Mouse (Mus musculus) c-Kit-positive CD71-positive TER-119-negative erythroid progenitor cells, embryonic 14.5 days (primary cell): Measurements from ENCODE around the gene Nectin1.

Experiments
- DNase-seq: peaks from one replicate; pipeline ENCODE4 v3.0.0-alpha.2; 2013; ENCODE audit warnings: low read depth

Nectin1 gene

GRCm38 (mm10) chr9:43765419-43766179 lies 21.8 kb downstream of the Nectin1 start:
- DNase-seq = no peak

GRCm38 (mm10) chr9:43768779-43769178 lies 25.0 kb downstream of the Nectin1 start:
- no peak for DNase-seq

GRCm38 (mm10) chr9:43769228-43769627 lies 25.4 kb downstream of the Nectin1 start:
- no peak for DNase-seq

- no peak for DNase-seq
Observed at GRCm38 (mm10) chr9:43769940-43770339, 26.2 kb downstream of the Nectin1 start.

GRCm38 (mm10) chr9:43771041-43771440 lies 27.3 kb downstream of the Nectin1 start:
- no peak for DNase-seq

GRCm38 (mm10) chr9:43772460-43772859 lies 28.7 kb downstream of the Nectin1 start:
- DNase-seq = no peak

GRCm38 (mm10) chr9:43773521-43773920 lies 29.7 kb downstream of the Nectin1 start:
- no peak for DNase-seq

- DNase-seq = no peak
Observed at GRCm38 (mm10) chr9:43774427-43774826, 30.6 kb downstream of the Nectin1 start.

- DNase-seq = no peak
Observed at GRCm38 (mm10) chr9:43776231-43776630, 32.4 kb downstream of the Nectin1 start.

GRCm38 (mm10) chr9:43777362-43778360 lies 33.9 kb downstream of the Nectin1 start:
- DNase-seq = no peak

GRCm38 (mm10) chr9:43780883-43781282 lies 37.1 kb downstream of the Nectin1 start:
- no peak for DNase-seq

GRCm38 (mm10) chr9:43782401-43782800 lies 38.6 kb downstream of the Nectin1 start:
- DNase-seq = no peak

GRCm38 (mm10) chr9:43783959-43784358 lies 40.2 kb downstream of the Nectin1 start:
- no peak for DNase-seq

- no peak for DNase-seq
Observed at GRCm38 (mm10) chr9:43784841-43785240, 41.1 kb downstream of the Nectin1 start.

GRCm38 (mm10) chr9:43787591-43787990 lies 43.8 kb downstream of the Nectin1 start:
- DNase-seq = no peak

GRCm38 (mm10) chr9:43792681-43793080 lies 48.9 kb downstream of the Nectin1 start:
- no peak for DNase-seq

- no peak for DNase-seq
Observed at GRCm38 (mm10) chr9:43793411-43793810, 49.6 kb downstream of the Nectin1 start.

- DNase-seq = no peak
Observed at GRCm38 (mm10) chr9:43796031-43796430, 52.2 kb downstream of the Nectin1 start.

GRCm38 (mm10) chr9:43796841-43797740 lies 53.3 kb downstream of the Nectin1 start:
- DNase-seq = no peak

GRCm38 (mm10) chr9:43797746-43798145 lies 54.0 kb downstream of the Nectin1 start:
- DNase-seq = no peak

- no peak for DNase-seq
Observed at GRCm38 (mm10) chr9:43800525-43800924, 56.7 kb downstream of the Nectin1 start.

GRCm38 (mm10) chr9:43801911-43802310 lies 58.1 kb downstream of the Nectin1 start:
- DNase-seq = no peak
